Mouse (Mus musculus) lung, postnatal 14 days (tissue): Measurements from ENCODE around the gene Hoxa3.

ENCODE experiments used
- DNase-seq: peaks from one replicate; pipeline ENCODE4 v3.0.0; 2021

Gene Hoxa3

GRCm38 (mm10) chr6:52150401-52150966 is 62.7 kb downstream of the Hoxa3 start:
- DNase-seq, result no peak

DNA sequence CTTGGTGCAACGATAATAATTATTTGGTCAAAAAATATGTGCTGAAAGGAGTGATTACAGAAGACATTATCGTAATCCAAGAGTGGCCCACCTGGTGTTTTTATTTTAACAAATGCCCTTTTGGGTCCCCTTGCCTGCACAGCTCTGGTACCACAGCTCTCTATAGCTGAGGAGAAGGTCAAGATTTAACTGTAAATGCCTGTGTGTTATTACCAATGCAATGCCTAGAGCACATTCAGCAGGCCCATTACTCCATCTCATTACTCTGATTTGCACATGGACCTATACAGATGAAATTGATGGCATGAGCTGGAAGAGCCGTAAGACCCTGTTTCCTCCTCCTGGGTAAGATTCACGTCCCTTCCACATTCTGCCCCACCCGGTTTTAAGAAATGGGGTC is 74.0 kb downstream of the Hoxa3 start:
- DNase-seq, result no peak

GRCm38 (mm10) chr6:52138576-52138975 is 74.6 kb downstream of the Hoxa3 start:
- DNase-seq, result no peak

- DNase-seq, result no peak
Measured at GRCm38 (mm10) chr6:52137841-52138535, 75.1 kb downstream of the Hoxa3 start.

- DNase-seq, result no peak
Measured at GRCm38 (mm10) chr6:52123673-52124072, 89.5 kb downstream of the Hoxa3 start.

GRCm38 (mm10) chr6:52121173-52121572 is 92.0 kb downstream of the Hoxa3 start:
- no peak for DNase-seq
